Mouse (Mus musculus) thymus, postnatal 14 days (tissue): ENCODE measurements around the gene Pcyt2.
"Not testable (repeated sequence)": the region's sequence is repeated elsewhere in the genome, so short reads cannot be mapped to it uniquely, and the experiment has no call there.

Experiments
- DNase-seq: peaks from one replicate; pipeline ENCODE4 v3.0.0; 2021

Pcyt2 gene

DNA sequence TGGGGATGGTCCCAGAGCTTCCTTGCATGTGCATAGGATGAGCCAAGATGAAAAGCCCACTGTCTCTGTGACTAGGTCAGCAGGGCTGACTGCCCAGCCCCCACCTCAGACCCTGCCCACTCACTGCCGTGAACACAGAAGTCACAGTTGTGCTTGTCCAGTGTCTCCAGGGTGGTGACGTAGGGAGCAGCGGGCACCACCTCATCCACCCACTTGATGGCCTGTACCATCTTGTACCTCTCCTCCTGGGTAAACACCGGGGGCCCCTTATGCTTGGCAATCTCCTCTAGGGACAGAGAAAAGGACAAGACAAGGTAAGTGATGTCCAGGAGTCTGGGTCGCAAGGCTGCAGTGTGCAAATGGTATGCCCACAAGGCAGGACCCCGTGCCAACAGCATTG lies 2.6 kb downstream of the Pcyt2 start:
- DNase-seq: no peak

GRCm38 (mm10) chr11:120613976-120614375 lies 3.8 kb downstream of the Pcyt2 start:
- DNase-seq: no peak

- no peak for DNase-seq
Observed at GRCm38 (mm10) chr11:120613481-120613972, 4.2 kb downstream of the Pcyt2 start.

- peak; percentile 83 for DNase-seq
Observed at GRCm38 (mm10) chr11:120612763-120613162, 5.0 kb downstream of the Pcyt2 start.

DNA sequence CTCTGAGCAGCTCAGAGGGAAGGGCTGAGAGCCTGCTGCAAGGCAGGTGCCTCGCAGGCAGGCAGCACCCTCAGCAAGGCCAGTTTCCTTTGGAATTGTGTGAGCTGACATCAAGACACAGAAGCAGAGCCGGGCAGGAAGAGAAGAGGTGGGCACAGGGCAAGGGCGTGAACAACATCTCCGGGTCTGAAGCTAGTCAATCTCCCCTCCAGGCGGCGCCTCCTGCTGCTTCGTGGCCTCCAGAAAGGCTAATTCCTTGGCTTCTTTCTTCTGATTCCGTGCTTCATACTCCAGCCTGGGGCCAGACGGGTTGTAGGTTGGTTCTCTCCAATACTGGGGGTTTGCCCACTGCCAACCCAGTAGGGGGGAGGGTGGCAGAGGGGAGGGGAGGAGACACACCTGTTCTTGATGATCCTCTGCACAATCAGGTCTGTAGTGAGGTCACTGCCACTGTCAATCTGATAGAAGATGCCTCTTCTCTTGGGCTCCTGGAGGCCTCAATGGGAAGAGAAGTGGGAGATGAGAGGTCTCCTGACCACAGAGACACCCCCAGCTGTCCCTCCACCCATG lies 7.2 kb downstream of the Pcyt2 start:
- no peak for DNase-seq

- no peak for DNase-seq
Observed at GRCm38 (mm10) chr11:120609250-120609649, 8.5 kb downstream of the Pcyt2 start.

GRCm38 (mm10) chr11:120608241-120609034 lies 9.3 kb downstream of the Pcyt2 start, which contains the start of gene Npb:
Gene Npb, plus strand, starts transcription at chr11:120608477.
- DNase-seq: no peak

GRCm38 (mm10) chr11:120606764-120607163 lies 11.0 kb downstream of the Pcyt2 start:
- DNase-seq: no peak

DNA sequence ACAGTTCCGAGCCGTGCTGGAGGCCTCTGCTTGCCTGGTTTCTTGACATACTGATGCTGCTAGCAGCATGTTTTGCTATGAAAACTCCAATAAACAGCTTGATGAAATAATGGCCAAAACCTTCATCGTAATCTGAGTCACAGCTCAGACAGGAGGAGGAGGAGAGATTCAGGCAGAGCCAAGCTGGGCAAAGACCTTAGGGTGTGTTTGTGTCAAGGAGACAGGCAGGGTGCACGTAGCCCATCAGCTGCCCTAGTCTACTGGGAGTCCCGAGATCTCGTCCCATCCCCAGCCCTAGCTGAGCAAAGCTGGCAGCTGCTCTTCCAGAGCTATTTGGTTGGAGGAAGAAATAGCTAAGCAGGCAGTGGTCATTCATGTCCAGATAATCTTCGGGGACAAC lies 12.1 kb downstream of the Pcyt2 start:
- no peak for DNase-seq

DNA sequence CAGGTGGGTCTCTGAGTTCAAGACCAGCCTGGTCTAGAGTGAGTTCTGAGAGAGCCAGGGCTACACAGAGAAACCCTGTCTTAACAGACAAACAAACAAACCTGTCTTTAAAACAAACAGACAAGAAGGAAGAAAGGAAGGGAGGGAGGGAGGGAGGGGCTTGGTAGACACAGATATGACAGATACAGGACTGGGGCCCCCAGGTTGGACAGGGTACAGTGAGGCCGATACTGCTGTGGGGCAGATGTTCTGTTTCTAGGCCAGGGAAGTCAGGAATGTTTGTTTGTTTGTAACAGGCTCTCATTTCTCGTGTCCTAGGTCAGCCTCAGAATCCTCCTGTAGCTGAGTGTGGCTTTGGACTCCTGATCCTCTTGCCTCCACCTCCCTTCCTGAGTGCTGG lies 14.2 kb downstream of the Pcyt2 start:
- no peak for DNase-seq

- peak; percentile 48 for DNase-seq
Observed at GRCm38 (mm10) chr11:120600716-120601115, 17.0 kb downstream of the Pcyt2 start.

GRCm38 (mm10) chr11:120598990-120599549 lies 18.7 kb downstream of the Pcyt2 start:
- DNase-seq: no peak

- DNase-seq: peak; percentile 97
Observed at GRCm38 (mm10) chr11:120598283-120598989, 19.3 kb downstream of the Pcyt2 start, which contains the start of the genes Alyref and Anapc11. Gene Alyref, minus strand, starts transcription at chr11:120598365. Gene Anapc11, plus strand, starts transcription at chr11:120598421.

GRCm38 (mm10) chr11:120597240-120598235 lies 20.2 kb downstream of the Pcyt2 start:
- DNase-seq: peak; percentile 50

GRCm38 (mm10) chr11:120588531-120588930 lies 29.2 kb downstream of the Pcyt2 start:
- DNase-seq: no peak

DNA sequence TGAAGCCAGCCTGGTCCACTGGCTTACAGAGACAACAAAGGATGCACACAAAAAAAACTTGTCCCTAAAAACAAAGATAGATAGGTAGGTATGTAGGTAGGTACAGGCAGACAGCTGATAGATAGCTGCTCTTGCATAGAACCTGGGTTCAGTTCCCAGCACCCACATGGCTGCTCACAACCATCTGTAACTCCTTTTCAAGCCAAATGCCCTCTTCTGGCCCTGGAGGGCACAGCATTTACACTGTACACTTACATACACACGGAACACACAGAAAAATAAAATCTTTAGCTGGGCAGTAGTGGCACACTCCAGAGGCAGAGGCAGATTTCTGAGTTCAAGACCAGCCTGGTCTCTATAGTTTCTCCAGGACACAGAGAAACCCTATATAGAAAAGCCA lies 33.8 kb downstream of the Pcyt2 start:
- DNase-seq: no peak

- not testable (repeated sequence) for DNase-seq
Observed at GRCm38 (mm10) chr11:120582982-120583293, 34.8 kb downstream of the Pcyt2 start.

DNA sequence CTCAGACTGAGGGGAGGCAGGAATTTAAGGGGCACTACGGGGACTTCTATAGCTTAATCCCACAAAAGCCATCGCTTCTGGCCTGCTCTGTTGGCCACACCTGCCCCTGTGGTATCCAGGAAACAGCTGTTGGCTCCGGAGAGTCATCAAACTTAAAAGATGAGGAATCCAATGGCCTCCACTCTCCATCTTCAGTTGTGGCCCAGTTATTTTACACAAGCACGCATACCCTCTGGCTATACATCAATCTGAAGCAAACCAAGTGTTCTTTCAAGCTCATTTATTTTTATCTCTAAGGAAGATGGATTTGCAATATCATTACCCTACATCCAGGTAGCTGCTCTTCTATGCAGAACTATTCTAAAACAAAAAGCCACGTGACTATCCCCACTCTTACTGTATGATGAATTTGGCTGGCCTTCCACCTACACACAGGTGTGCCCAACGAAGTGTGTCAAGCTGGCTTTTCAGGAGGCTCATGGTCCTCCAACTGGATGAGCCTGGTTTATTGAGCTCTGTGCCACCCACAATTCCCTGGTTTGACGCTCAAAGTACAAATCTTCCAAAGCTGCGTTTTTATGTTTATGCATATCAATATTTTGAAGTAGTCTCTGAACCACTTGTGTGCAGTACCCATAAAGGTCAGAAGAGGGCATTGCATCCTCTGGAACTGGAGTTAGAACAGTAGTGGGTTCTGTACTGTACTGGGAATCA lies 35.3 kb downstream of the Pcyt2 start:
- DNase-seq: peak; percentile 66

GRCm38 (mm10) chr11:120581490-120582267 lies 36.1 kb downstream of the Pcyt2 start, which contains the start of gene Arhgdia:
Gene Arhgdia, minus strand, starts transcription at chr11:120581624.
- peak; percentile 91 for DNase-seq

DNA sequence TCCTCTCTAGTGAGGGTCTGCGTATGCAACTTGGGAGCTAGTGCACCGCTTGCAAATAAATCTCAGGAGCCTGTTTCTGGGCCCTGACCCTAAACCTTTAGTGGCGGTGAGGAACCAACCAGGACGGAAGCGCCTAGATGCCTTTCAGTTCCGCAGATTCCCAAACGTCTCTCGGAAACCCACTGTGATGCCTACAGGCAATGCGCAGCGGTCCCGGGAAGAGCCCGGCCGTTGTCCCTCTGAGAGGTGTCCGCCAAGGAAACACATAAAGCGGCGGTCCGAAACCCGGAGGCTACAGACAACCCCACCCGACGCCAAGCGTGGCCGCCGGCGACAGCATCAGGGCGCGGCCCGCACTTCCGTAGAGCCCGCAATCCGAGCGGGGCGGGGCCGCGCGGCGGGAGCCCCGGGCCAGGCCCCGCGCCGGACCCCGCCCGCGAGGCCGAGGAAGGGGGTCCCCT lies 36.8 kb downstream of the Pcyt2 start:
- DNase-seq: peak; percentile 58
